Mouse (Mus musculus): ENCODE measurements around the gene Ccr3. TPM values are rescaled to one million over a fixed set of nuclear protein-coding genes. Genes with fewer than 3 reads are reported as not detected.

Gene Ccr3
- polyA plus RNA-seq, 2 experiments = 0.05 to 0.07 TPM

- Histone ChIP-seq H3K4me1 (replicated peaks; ENCODE audit: control insufficient read depth in 2 of 2, insufficient read depth in 2 of 2, low read length in 1 of 2) (peaks cover 30 to 38% of the 10 kb centered on the region in 2 experiments), H3K36me3 (replicated peaks; ENCODE audit: control insufficient read depth, insufficient read depth, low read depth) (no peaks in the 10 kb centered on the region), H3K27me3 (ENCODE audit: control insufficient read depth, insufficient read depth, low read length) (no peaks in the 10 kb centered on the region), H3K9me3 (ENCODE audit: control insufficient read depth, low read length) (no peaks in the 10 kb centered on the region), H3K9ac (replicated peaks) (no peak overlapping the region), H3K27ac (peak overlapping the region; percentile 46), H3K4me3 (ENCODE audit: insufficient read depth in 1 of 2, low read depth in 2 of 2, low read length in 2 of 2) (no peak overlapping the region), H3K4me2 (ENCODE audit: low read depth) (peak overlapping the region; percentile 11; the same call in 1 of the 2 replicates)
- TF ChIP-seq CTCF (IDR thresholded peaks at IDR 0.05; ENCODE audit: low read depth) (no peak), EP300 (IDR thresholded peaks at IDR 0.05; ENCODE audit: low read depth) (peak; percentile 81)
- WGBS (ENCODE audit: insufficient replicate concordance) = 21% methylated on average over 4 of the region's 4 CpGs
- ATAC-seq (ENCODE audit: insufficient read depth) (peak; percentile 78), DNase-seq (ENCODE audit: low read depth in 3 of 3, low spot score in 3 of 3) (no peak)
Observed at GRCm38 (mm10) chr9:123981909-123982308, 39.9 kb upstream of the Ccr3 start.

- ATAC-seq (ENCODE audit: insufficient read depth) = no peak
- no peak overlapping the region for H3K4me2 ChIP-seq (ENCODE audit: low read depth)
- no peak for DNase-seq (ENCODE audit: low read depth in 3 of 3, low spot score in 3 of 3)
- no peak overlapping the region for H3K4me3 ChIP-seq (ENCODE audit: insufficient read depth in 1 of 2, low read depth in 2 of 2, low read length in 2 of 2)
- peaks cover 30 to 38% of the 10 kb centered on the region in 2 experiments for H3K4me1 ChIP-seq (replicated peaks; ENCODE audit: control insufficient read depth in 2 of 2, insufficient read depth in 2 of 2, low read length in 1 of 2)
- H3K27ac ChIP-seq = no peak overlapping the region
- no peak overlapping the region for H3K9ac ChIP-seq (replicated peaks)
- no peak for TF ChIP-seq EP300 (IDR thresholded peaks at IDR 0.05; ENCODE audit: low read depth)
- TF ChIP-seq CTCF (IDR thresholded peaks at IDR 0.05; ENCODE audit: low read depth) = no peak
- H3K27me3 ChIP-seq (ENCODE audit: control insufficient read depth, insufficient read depth, low read length) = no peaks in the 10 kb centered on the region
- 10% methylated on average over 1 of the region's 1 CpGs for WGBS (ENCODE audit: insufficient replicate concordance)
- no peaks in the 10 kb centered on the region for H3K9me3 ChIP-seq (ENCODE audit: control insufficient read depth, low read length)
- no peaks in the 10 kb centered on the region for H3K36me3 ChIP-seq (replicated peaks; ENCODE audit: control insufficient read depth, insufficient read depth, low read depth)
Observed at GRCm38 (mm10) chr9:123982720-123983119, 39.1 kb upstream of the Ccr3 start.

- no peak overlapping the region for H3K27ac ChIP-seq
- no peak for ATAC-seq (ENCODE audit: insufficient read depth)
Observed at GRCm38 (mm10) chr9:123984943-123985342, 36.8 kb upstream of the Ccr3 start.

GRCm38 (mm10) chr9:123986217-123986616, 35.6 kb upstream of the Ccr3 start:
- ATAC-seq (ENCODE audit: insufficient read depth) (peak; percentile 53), DNase-seq (ENCODE audit: low read depth in 3 of 3, low spot score in 3 of 3) (peak in 1 of 3 experiments; percentile 51)
- Histone ChIP-seq H3K27ac (no peak overlapping the region), H3K9ac (replicated peaks) (no peak overlapping the region), H3K36me3 (replicated peaks; ENCODE audit: control insufficient read depth, insufficient read depth, low read depth) (no peaks in the 10 kb centered on the region), H3K4me1 (replicated peaks; ENCODE audit: control insufficient read depth in 2 of 2, insufficient read depth in 2 of 2, low read length in 1 of 2) (peaks cover 30 to 43% of the 10 kb centered on the region in 2 experiments), H3K4me2 (ENCODE audit: low read depth) (no peak overlapping the region), H3K9me3 (ENCODE audit: control insufficient read depth, low read length) (no peaks in the 10 kb centered on the region), H3K27me3 (ENCODE audit: control insufficient read depth, insufficient read depth, low read length) (no peaks in the 10 kb centered on the region), H3K4me3 (ENCODE audit: insufficient read depth in 1 of 2, low read depth in 2 of 2, low read length in 2 of 2) (no peak overlapping the region)
- 15% methylated on average over 2 of the region's 2 CpGs for WGBS (ENCODE audit: insufficient replicate concordance)
- no peak; the same call in 1 of the 2 replicates for TF ChIP-seq EP300 (IDR thresholded peaks at IDR 0.05; ENCODE audit: low read depth)
- TF ChIP-seq CTCF (IDR thresholded peaks at IDR 0.05; ENCODE audit: low read depth) = peak; percentile 43; the same call in 1 of the 2 replicates

More at GRCm38 (mm10) chr9:123984943-123985342, 36.8 kb upstream of the Ccr3 start:
- Histone ChIP-seq H3K9ac (replicated peaks) (no peak overlapping the region), H3K4me1 (replicated peaks; ENCODE audit: control insufficient read depth in 2 of 2, insufficient read depth in 2 of 2, low read length in 1 of 2) (peaks cover 30 to 40% of the 10 kb centered on the region in 2 experiments), H3K27me3 (ENCODE audit: control insufficient read depth, insufficient read depth, low read length) (no peaks in the 10 kb centered on the region), H3K36me3 (replicated peaks; ENCODE audit: control insufficient read depth, insufficient read depth, low read depth) (no peaks in the 10 kb centered on the region), H3K9me3 (ENCODE audit: control insufficient read depth, low read length) (no peaks in the 10 kb centered on the region), H3K4me2 (ENCODE audit: low read depth) (no peak overlapping the region), H3K4me3 (ENCODE audit: insufficient read depth in 1 of 2, low read depth in 2 of 2, low read length in 2 of 2) (no peak overlapping the region)
- no peak for TF ChIP-seq CTCF (IDR thresholded peaks at IDR 0.05; ENCODE audit: low read depth)
- TF ChIP-seq EP300 (IDR thresholded peaks at IDR 0.05; ENCODE audit: low read depth) = 0 out of 2 replicates have a peak, but pooled peaks have one; percentile 17
- DNase-seq (ENCODE audit: low read depth in 3 of 3, low spot score in 3 of 3) = no peak

GRCm38 (mm10) chr9:123989671-123990070, 32.1 kb upstream of the Ccr3 start:
- H3K4me2 ChIP-seq (ENCODE audit: low read depth) = no peak overlapping the region

More at GRCm38 (mm10) chr9:123989671-123990070, 32.1 kb upstream of the Ccr3 start:
- DNase-seq (ENCODE audit: low read depth in 3 of 3, low spot score in 3 of 3) = no peak
- peaks cover 21 to 22% of the 10 kb centered on the region in 2 experiments for H3K4me1 ChIP-seq (replicated peaks; ENCODE audit: control insufficient read depth in 2 of 2, insufficient read depth in 2 of 2, low read length in 1 of 2)
- H3K27ac ChIP-seq = no peak overlapping the region
- no peak for ATAC-seq (ENCODE audit: insufficient read depth)
- H3K9ac ChIP-seq (replicated peaks) = no peak overlapping the region
- no peak overlapping the region for H3K4me3 ChIP-seq (ENCODE audit: insufficient read depth in 1 of 2, low read depth in 2 of 2, low read length in 2 of 2)
- no peaks in the 10 kb centered on the region for H3K9me3 ChIP-seq (ENCODE audit: control insufficient read depth, low read length)
- no peaks in the 10 kb centered on the region for H3K36me3 ChIP-seq (replicated peaks; ENCODE audit: control insufficient read depth, insufficient read depth, low read depth)
- WGBS (ENCODE audit: insufficient replicate concordance) = 30% methylated on average over 3 of the region's 3 CpGs
- TF ChIP-seq CTCF (IDR thresholded peaks at IDR 0.05; ENCODE audit: low read depth) = no peak
- no peak for TF ChIP-seq EP300 (IDR thresholded peaks at IDR 0.05; ENCODE audit: low read depth)
- H3K27me3 ChIP-seq (ENCODE audit: control insufficient read depth, insufficient read depth, low read length) = no peaks in the 10 kb centered on the region

All from liver, embryonic 14.5 days (tissue).